Mouse (Mus musculus) olfactory bulb, adult 2 months (tissue): ENCODE measurements around the gene Hist1h2bh. TPM values are rescaled to one million over a fixed set of nuclear protein-coding genes. Genes with fewer than 3 reads are reported as not detected.
A peak's percentile ranks its signal among the peaks of the same experiment; 100 is the strongest.
"Not testable (repeated sequence)": the region's sequence is repeated elsewhere in the genome, so short reads cannot be mapped to it uniquely, and the experiment has no call there.

ENCODE experiments used
- H3K27ac ChIP-seq: fragments of 200-500 bp; 2 replicates; pipeline ENCODE4 v1.5.1; 2012; ENCODE audit warnings: low read depth, low read length; ENCODE audit not compliant: insufficient read depth
- H3K4me1 ChIP-seq: fragments of 200-500 bp; 2 replicates; pipeline ENCODE4 v1.6.1; 2012; ENCODE audit warnings: low read length; ENCODE audit not compliant: control insufficient read depth, insufficient read depth
- H3K4me3 ChIP-seq: fragments of 200-500 bp; 2 replicates; pipeline ENCODE4 v1.5.1; 2012; ENCODE audit warnings: mild to moderate bottlenecking, low read depth, low read length, moderate library complexity; ENCODE audit not compliant: insufficient read depth
- CTCF ChIP-seq: fragments of 200-500 bp; IDR thresholded peaks from 2 replicates; pipeline ENCODE4 v1.5.1; 2012; ENCODE audit warnings: low read depth, mild to moderate bottlenecking, low read length, moderate library complexity; ENCODE audit not compliant: insufficient read depth
- POLR2A ChIP-seq: fragments of 200-500 bp; IDR thresholded peaks from 2 replicates; pipeline ENCODE4 v1.6.1; 2012; ENCODE audit warnings: mild to moderate bottlenecking, low read depth, low read length, moderate library complexity; ENCODE audit not compliant: insufficient read depth
- WGBS: fragments of 180-500 bp; shearing (Covaris S2); methylation state at CpG from one replicate; pipeline ENCODE4 v1.1.7; 2018; 5-methylcytosine and 5-hydroxymethylcytosine counted together
- polyA plus RNA-seq: library from polyadenylated mRNA; stranded (reverse); fragments of >200 nt; gene quantifications from 2 replicates; pipeline ENCODE4 v1.2.4, GENCODE M21; 2012; ENCODE audit warnings: low replicate concordance; ENCODE audit not compliant: missing spikeins, insufficient read depth, insufficient read length

Hist1h2bh gene
- polyA plus RNA-seq, 1 experiment = not detected

DNA sequence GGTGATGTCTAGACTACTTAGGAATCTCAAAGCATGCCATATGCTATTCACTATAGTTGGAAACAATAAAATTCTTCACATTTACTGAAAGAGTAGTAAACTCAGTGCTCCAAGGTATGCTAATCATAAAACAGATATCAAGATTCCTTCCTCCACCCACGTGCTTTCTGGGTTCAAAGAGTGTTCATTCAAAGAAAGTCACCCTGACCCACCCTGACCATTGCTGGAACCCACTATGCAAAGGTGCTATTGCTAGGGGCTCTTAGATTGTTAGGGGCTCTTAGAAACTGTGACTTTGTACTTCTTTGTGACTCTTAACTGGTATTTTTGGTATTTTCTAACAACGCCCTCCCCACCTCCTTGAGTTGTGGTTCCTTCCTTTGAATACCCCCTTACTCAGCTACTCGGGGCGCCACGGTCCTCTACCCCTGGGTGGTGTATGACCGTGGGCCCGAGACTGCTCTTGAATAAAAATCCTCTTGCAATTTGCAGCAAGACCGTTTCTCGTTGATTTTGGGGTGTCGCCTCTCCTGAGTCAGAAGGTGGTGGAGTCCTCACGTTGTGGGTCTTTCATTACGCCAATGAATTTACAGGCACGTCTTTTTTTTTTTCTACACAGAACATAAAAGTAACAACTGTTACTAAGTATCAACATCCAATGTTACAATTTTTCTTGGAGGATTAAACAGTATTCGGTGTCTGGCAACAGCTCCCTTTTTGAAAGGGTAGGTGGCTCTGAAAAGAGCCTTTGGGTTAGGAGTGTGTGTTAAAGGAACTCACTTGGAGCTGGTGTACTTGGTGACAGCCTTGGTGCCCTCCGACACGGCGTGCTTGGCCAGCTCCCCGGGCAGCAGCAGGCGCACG, 30.1 kb upstream of the Hist1h2bh start:
- Histone ChIP-seq H3K4me3 (peak overlapping the region; percentile 56), H3K27ac (peak overlapping the region; percentile 95)
- H3K4me1 ChIP-seq = not testable (repeated sequence)
- WGBS = 4% methylated on average over 20 of the region's 20 CpGs

DNA sequence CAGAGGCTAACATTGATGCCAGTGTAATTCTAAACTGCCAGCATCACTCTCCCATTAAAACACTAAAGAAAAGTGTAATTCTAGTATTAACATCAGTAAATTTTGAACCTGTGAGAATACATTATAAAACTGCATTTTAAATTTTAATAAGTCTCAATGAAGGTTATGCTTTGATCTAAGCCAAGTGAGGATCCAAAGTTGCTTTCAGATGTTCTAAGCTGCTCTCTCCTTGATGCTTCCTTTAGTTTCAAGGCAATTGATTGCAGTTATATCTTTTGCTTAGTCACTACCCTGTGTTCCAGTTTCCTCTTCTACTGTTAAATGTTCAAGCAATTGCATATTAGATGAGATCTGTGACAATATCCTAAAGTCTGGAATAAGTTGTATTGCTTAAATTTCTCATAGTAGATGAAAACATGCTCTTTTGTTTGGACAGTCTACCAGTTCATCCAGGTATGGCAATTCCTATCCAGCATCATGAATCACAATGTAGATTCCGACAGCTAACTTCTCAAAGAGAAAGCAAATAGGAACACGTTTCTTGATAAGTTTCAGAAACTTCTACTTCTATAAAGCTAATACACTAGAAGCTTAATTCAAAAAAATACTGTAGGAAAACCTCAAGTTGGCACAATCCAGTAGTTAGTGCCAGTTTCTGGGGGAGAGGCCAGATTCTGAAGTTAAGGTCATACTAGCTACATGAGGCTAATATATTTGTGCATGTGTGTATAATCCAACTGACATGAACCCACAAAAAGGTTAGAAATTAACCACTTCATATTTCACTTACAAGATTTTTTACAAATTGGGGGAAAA, 29.2 kb upstream of the Hist1h2bh start:
- H3K4me1 ChIP-seq = peaks cover 6% of the 10 kb centered on the region
- no peak for TF ChIP-seq POLR2A
- no peak for TF ChIP-seq CTCF
- no peak overlapping the region for H3K4me3 ChIP-seq
- H3K27ac ChIP-seq = no peak overlapping the region
- WGBS = 25% methylated on average over 2 of the region's 2 CpGs

- Histone ChIP-seq H3K27ac (peak overlapping the region; percentile 96), H3K4me3 (peak overlapping the region; percentile 54)
- WGBS = under 1% methylated on average over 17 of the region's 34 CpGs
- not testable (repeated sequence) for H3K4me1 ChIP-seq
Observed at GRCm38 (mm10) chr13:23571504-23572217, 28.5 kb upstream of the Hist1h2bh start.

- TF ChIP-seq CTCF = no peak
- 0% methylated on average over 18 of the region's 18 CpGs for WGBS
Observed at GRCm38 (mm10) chr13:23571022-23571503, 27.9 kb upstream of the Hist1h2bh start, which contains the start of the genes Hist1h2ae and Hist1h2bg. Gene Hist1h2ae, minus strand, starts transcription at chr13:23571220. Gene Hist1h2bg, plus strand, starts transcription at chr13:23571396.

DNA sequence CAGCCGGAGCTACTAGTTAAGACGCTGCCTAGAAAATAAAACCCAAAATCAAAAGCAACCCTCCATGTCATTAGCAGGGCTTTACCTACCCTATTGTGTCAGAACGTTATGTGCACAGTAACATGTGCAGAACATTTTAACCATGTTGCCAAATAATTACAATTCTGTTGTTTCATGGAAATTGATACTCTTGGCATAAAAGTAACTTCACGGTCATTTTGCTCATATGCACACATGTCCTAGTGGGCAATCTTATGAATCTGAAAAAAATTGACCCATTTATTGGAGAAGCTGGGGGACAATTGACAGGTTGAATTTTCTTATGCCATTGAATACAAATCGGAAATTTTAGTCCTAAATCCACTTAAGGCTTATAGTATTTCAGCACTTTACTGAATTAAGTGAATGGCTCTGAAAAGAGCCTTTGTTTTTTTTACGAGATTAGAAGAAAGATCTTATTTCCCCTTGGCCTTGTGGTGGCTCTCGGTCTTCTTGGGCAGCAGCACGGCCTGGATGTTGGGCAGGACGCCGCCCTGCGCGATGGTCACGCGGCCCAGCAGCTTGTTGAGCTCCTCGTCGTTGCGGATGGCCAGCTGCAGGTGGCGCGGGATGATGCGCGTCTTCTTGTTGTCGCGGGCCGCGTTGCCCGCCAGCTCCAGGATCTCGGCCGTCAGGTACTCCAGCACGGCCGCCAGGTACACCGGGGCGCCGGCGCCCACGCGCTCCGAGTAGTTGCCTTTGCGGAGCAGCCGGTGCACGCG, 27.2 kb upstream of the Hist1h2bh start:
- under 1% methylated on average over 27 of the region's 41 CpGs for WGBS
- not testable (repeated sequence) for H3K4me1 ChIP-seq

More at GRCm38 (mm10) chr13:23571022-23571503, 27.9 kb upstream of the Hist1h2bh start, which contains the start of the genes Hist1h2ae and Hist1h2bg:
- Histone ChIP-seq H3K4me1 (peaks cover 6% of the 10 kb centered on the region), H3K27ac (peak within 1 kb of the TSS; percentile 96), H3K4me3 (peak within 1 kb of the TSS; percentile 54)

GRCm38 (mm10) chr13:23564482-23564881, 21.3 kb upstream of the Hist1h2bh start:
- WGBS = 87% methylated on average over 2 of the region's 2 CpGs
- no peak for TF ChIP-seq POLR2A
- TF ChIP-seq CTCF = no peak
- no peak overlapping the region for H3K4me3 ChIP-seq
- H3K4me1 ChIP-seq = no peaks in the 10 kb centered on the region
- H3K27ac ChIP-seq = no peak overlapping the region

More for the DNA sequence above, 27.2 kb upstream of the Hist1h2bh start:
- Histone ChIP-seq H3K4me3 (peak overlapping the region; percentile 52), H3K27ac (peak overlapping the region; percentile 89)

DNA sequence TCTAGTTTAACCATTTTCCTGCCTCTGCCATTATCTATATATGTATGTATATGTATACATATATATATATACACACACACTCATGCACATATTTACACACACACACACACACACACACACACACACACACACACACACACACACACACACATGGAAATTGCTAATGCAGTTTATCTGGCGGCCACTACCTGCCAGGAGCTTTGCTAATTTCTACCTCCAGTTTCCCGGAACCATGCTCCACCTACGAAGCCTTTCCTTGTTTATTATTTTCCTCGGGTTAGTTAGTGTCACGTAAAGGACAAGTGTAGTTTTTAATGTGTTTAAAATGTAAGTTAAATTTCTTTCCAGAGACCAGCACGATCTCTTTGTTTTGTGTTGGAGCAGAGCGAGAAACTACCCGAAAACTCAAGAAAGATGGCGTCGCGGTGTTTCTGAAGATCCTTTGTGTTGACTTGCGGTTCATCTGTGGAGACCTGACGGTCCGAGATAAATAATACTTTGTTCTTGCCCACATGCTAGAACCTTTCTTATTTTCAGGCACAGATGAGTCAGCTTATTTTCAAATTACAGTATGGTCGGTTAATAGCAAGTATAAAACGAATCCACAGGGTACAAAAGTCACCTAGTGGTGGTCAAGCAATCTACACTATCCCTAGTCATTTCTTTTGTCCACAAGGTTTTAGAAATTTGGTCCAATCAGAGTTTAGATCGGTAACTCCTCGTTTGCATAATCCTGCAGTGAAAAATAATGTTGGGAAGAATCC, 19.7 kb upstream of the Hist1h2bh start:
- Histone ChIP-seq H3K4me1 (no peaks in the 10 kb centered on the region), H3K4me3 (peak overlapping the region; percentile 36), H3K27ac (peak overlapping the region; percentile 96)
- 1% methylated on average over 18 of the region's 18 CpGs for WGBS
- no peak for TF ChIP-seq CTCF
- no peak for TF ChIP-seq POLR2A
